Mouse (Mus musculus) lung, embryonic 16.5 days (tissue): ENCODE data around the gene Anks1. TPM values are rescaled to one million over a fixed set of nuclear protein-coding genes. Genes with fewer than 3 reads are reported as not detected.
"Not testable (repeated sequence)": the region's sequence is repeated elsewhere in the genome, so short reads cannot be mapped to it uniquely, and the experiment has no call there.

Source experiments
- ATAC-seq: fragments of 200-750 bp; cut with Nextera tagmentation; 2 replicates; pipeline ENCODE4 v1.8.0; 2017; ENCODE audit warnings: low read depth, mild to moderate bottlenecking, moderate library complexity
- H3K27ac ChIP-seq: fragments of 300-500 bp; sonication (generic); 2 replicates; pipeline ENCODE4 v1.5.1; 2014; ENCODE audit warnings: mild to moderate bottlenecking, control low read depth, low read length
- H3K27me3 ChIP-seq: fragments of 300-500 bp; sonication (generic); 2 replicates; pipeline ENCODE4 v1.6.1; 2014; ENCODE audit warnings: low read depth, low read length, mixed read lengths; ENCODE audit not compliant: control insufficient read depth, insufficient read depth
- H3K36me3 ChIP-seq: fragments of 300-500 bp; sonication (generic); 2 replicates; pipeline ENCODE4 v1.6.1; 2014; ENCODE audit warnings: low read length; ENCODE audit not compliant: control insufficient read depth, insufficient read depth
- H3K4me1 ChIP-seq: fragments of 300-500 bp; sonication (generic); replicated peaks from 2 replicates; pipeline ENCODE4 v1.6.1; 2014; ENCODE audit warnings: low read length, mixed read lengths; ENCODE audit not compliant: control insufficient read depth, insufficient read depth
- H3K4me2 ChIP-seq: fragments of 300-500 bp; sonication (generic); 2 replicates; pipeline ENCODE4 v1.6.1; 2014; ENCODE audit warnings: low read depth, low read length, control low read depth
- H3K4me3 ChIP-seq: fragments of 300-500 bp; sonication (generic); 2 replicates; pipeline ENCODE4 v1.5.1; 2014; ENCODE audit warnings: mild to moderate bottlenecking, low read length, control low read depth
- H3K9ac ChIP-seq: fragments of 300-500 bp; sonication (generic); 2 replicates; pipeline ENCODE4 v1.6.1; 2014; ENCODE audit warnings: low read length, control low read depth
- H3K9me3 ChIP-seq: fragments of 300-500 bp; sonication (generic); 2 replicates; pipeline ENCODE4 v1.6.1; 2016; ENCODE audit warnings: low read length; ENCODE audit not compliant: control insufficient read depth
- WGBS: fragments of 180-500 bp; shearing (Covaris S2); extraction: QIAGEN DNeasy Blood & Tissue Kit; methylation state at CpG from one replicate; pipeline ENCODE4 v1.1.7; 2014; 5-methylcytosine and 5-hydroxymethylcytosine counted together
- polyA plus RNA-seq: library from polyadenylated mRNA; unstranded; fragments of >200 nt; fragmentation: Nextera tagmentation; extraction: Ambion mirVana; gene quantifications from 2 replicates; pipeline ENCODE4 v1.2.1, GENCODE M21; 2015

Anks1 gene
- polyA plus RNA-seq, 1 experiment from 2014 or later, result 18.1 TPM

- H3K4me2 ChIP-seq, result no peak overlapping the region
- 79% methylated on average over 4 of the region's 4 CpGs for WGBS
- H3K27me3 ChIP-seq, result no peaks in the 10 kb centered on the region
- H3K9ac ChIP-seq, result no peak overlapping the region
- H3K27ac ChIP-seq, result no peak overlapping the region
- H3K4me1 ChIP-seq, result peaks cover 6% of the 10 kb centered on the region; the same call in 1 of the 2 replicates
- H3K9me3 ChIP-seq, result no peaks in the 10 kb centered on the region
- ATAC-seq, result no peak
- peaks cover 13% of the 10 kb centered on the region; the same call in 1 of the 2 replicates for H3K36me3 ChIP-seq
- no peak overlapping the region for H3K4me3 ChIP-seq
These were observed 87.2 kb downstream of the Anks1 start for GRCm38 (mm10) chr17:27996320-27996719.

- 69% methylated on average over 12 of the region's 12 CpGs for WGBS
- H3K4me1 ChIP-seq, result peaks cover 6% of the 10 kb centered on the region; the same call in 1 of the 2 replicates
- H3K27me3 ChIP-seq, result no peaks in the 10 kb centered on the region
- H3K4me3 ChIP-seq, result no peak overlapping the region
- H3K9me3 ChIP-seq, result no peaks in the 10 kb centered on the region
- H3K4me2 ChIP-seq, result no peak overlapping the region
- no peak for ATAC-seq
- no peak overlapping the region for H3K27ac ChIP-seq
- no peak overlapping the region for H3K9ac ChIP-seq
- H3K36me3 ChIP-seq, result peaks cover 9% of the 10 kb centered on the region; the same call in 1 of the 2 replicates
These were observed 88.1 kb downstream of the Anks1 start for GRCm38 (mm10) chr17:27997212-27997611.

GRCm38 (mm10) chr17:27999683-28000273 lies 90.7 kb downstream of the Anks1 start:
- not testable (repeated sequence) for H3K36me3 ChIP-seq, H3K27me3 ChIP-seq, H3K4me2 ChIP-seq, H3K9me3 ChIP-seq, H3K4me3 ChIP-seq, H3K4me1 ChIP-seq, ATAC-seq, H3K9ac ChIP-seq, H3K27ac ChIP-seq
- 65% methylated on average over 13 of the region's 13 CpGs for WGBS

- WGBS, result 76% methylated on average over 4 of the region's 4 CpGs
- no peak overlapping the region for H3K27ac ChIP-seq
These were observed 91.3 kb downstream of the Anks1 start for GRCm38 (mm10) chr17:28000389-28000788.

GRCm38 (mm10) chr17:28000851-28001250 lies 91.7 kb downstream of the Anks1 start:
- Histone ChIP-seq H3K4me2 (no peak overlapping the region), H3K27me3 (no peaks in the 10 kb centered on the region), H3K9ac (no peak overlapping the region), H3K36me3 (peaks cover 6% of the 10 kb centered on the region; the same call in 1 of the 2 replicates), H3K4me3 (no peak overlapping the region), H3K4me1 (peaks cover 6% of the 10 kb centered on the region; the same call in 1 of the 2 replicates), H3K27ac (0 out of 2 replicates have a peak overlapping the region, but pooled peaks have one; percentile 13), H3K9me3 (no peaks in the 10 kb centered on the region)
- ATAC-seq, result peak; percentile 42; the same call in 1 of the 2 replicates
- 62% methylated on average over 1 of the region's 1 CpGs for WGBS

More at GRCm38 (mm10) chr17:28000389-28000788, 91.3 kb downstream of the Anks1 start:
- no peak overlapping the region for H3K4me3 ChIP-seq
- ATAC-seq, result no peak
- no peaks in the 10 kb centered on the region for H3K9me3 ChIP-seq
- no peaks in the 10 kb centered on the region for H3K27me3 ChIP-seq
- H3K4me1 ChIP-seq, result peaks cover 3% of the 10 kb centered on the region; the same call in 1 of the 2 replicates
- no peak overlapping the region for H3K4me2 ChIP-seq
- H3K9ac ChIP-seq, result no peak overlapping the region
- H3K36me3 ChIP-seq, result peaks cover 6% of the 10 kb centered on the region; the same call in 1 of the 2 replicates

GRCm38 (mm10) chr17:28005393-28005792 lies 96.3 kb downstream of the Anks1 start:
- ATAC-seq, result no peak
- no peaks in the 10 kb centered on the region for H3K9me3 ChIP-seq
- H3K27me3 ChIP-seq, result no peaks in the 10 kb centered on the region
- no peak overlapping the region for H3K4me3 ChIP-seq
- H3K27ac ChIP-seq, result no peak overlapping the region
- peaks cover 45% of the 10 kb centered on the region for H3K4me1 ChIP-seq
- H3K4me2 ChIP-seq, result no peak overlapping the region
- H3K36me3 ChIP-seq, result no peaks in the 10 kb centered on the region
- no peak overlapping the region for H3K9ac ChIP-seq

GRCm38 (mm10) chr17:28006208-28006607 lies 97.1 kb downstream of the Anks1 start:
- peak overlapping the region; percentile 95 for H3K27ac ChIP-seq
- ATAC-seq, result no peak
- H3K4me2 ChIP-seq, result peak overlapping the region; percentile 57; the same call in 1 of the 2 replicates
- no peaks in the 10 kb centered on the region for H3K27me3 ChIP-seq
- no peak overlapping the region for H3K4me3 ChIP-seq
- H3K36me3 ChIP-seq, result no peaks in the 10 kb centered on the region
- H3K9me3 ChIP-seq, result no peaks in the 10 kb centered on the region
- WGBS, result 69% methylated on average over 8 of the region's 8 CpGs
- H3K4me1 ChIP-seq, result peaks cover 45% of the 10 kb centered on the region
- peak overlapping the region; percentile 59 for H3K9ac ChIP-seq

GRCm38 (mm10) chr17:28006611-28007010 lies 97.5 kb downstream of the Anks1 start:
- no peaks in the 10 kb centered on the region for H3K36me3 ChIP-seq
- H3K4me2 ChIP-seq, result peak overlapping the region; percentile 57
- no peaks in the 10 kb centered on the region for H3K27me3 ChIP-seq
- peaks cover 45% of the 10 kb centered on the region for H3K4me1 ChIP-seq
- H3K27ac ChIP-seq, result peak overlapping the region; percentile 95
- H3K9ac ChIP-seq, result peak overlapping the region; percentile 59
- no peaks in the 10 kb centered on the region for H3K9me3 ChIP-seq
- ATAC-seq, result no peak
- WGBS, result 34% methylated on average over 5 of the region's 5 CpGs
- no peak overlapping the region for H3K4me3 ChIP-seq

GRCm38 (mm10) chr17:28007179-28007811 lies 98.2 kb downstream of the Anks1 start:
- H3K4me3 ChIP-seq, result peak overlapping the region; percentile 31
- no peaks in the 10 kb centered on the region for H3K36me3 ChIP-seq
- WGBS, result under 1% methylated on average over 29 of the region's 29 CpGs
- peaks cover 47% of the 10 kb centered on the region for H3K4me1 ChIP-seq
- ATAC-seq, result peak; percentile 78
- peak overlapping the region; percentile 67 for H3K9ac ChIP-seq
- no peaks in the 10 kb centered on the region for H3K9me3 ChIP-seq
- no peaks in the 10 kb centered on the region for H3K27me3 ChIP-seq
- peak overlapping the region; percentile 95 for H3K27ac ChIP-seq
- H3K4me2 ChIP-seq, result peak overlapping the region; percentile 57
